Mouse (Mus musculus) liver, adult 2 months (tissue): Measurements from ENCODE around the gene H2-Aa.

Experiments
- CTCF ChIP-seq: fragments of 200-500 bp; IDR thresholded peaks from 2 replicates; pipeline ENCODE4 v1.5.1; 2011; ENCODE audit warnings: low read depth, low read length, control low read depth
- POLR2A ChIP-seq: fragments of 200-500 bp; IDR thresholded peaks from 2 replicates; pipeline ENCODE4 v1.6.1; 2011; ENCODE audit warnings: low read length, control low read depth; ENCODE audit not compliant: insufficient read depth; ENCODE audit errors: extremely low read depth

DNA sequence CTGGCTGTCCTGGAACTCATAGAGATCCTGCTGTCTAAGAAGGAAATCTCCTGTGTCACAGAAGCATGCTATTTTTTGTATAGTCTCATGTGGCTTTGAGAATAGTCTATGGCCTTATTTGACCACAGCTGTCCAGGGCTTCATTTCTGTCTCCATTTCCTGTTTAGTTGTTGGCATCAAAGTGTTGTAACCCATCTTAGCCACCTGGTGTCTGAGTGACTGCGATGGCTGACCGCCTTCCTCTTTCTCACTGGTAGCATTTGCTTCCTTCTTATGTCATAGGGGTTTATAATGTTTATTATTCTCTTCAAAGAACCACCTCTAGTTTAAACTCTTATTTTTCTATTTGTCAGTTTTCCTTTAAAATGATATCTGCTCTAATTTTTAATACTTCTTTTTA lies 38.9 kb downstream of the H2-Aa start:
- no peak for TF ChIP-seq CTCF
- TF ChIP-seq POLR2A, result no peak
